Mouse (Mus musculus) neural tube, embryonic 12.5 days (tissue): ENCODE data around the gene Rab32. TPM values are rescaled to one million over a fixed set of nuclear protein-coding genes. Genes with fewer than 3 reads are reported as not detected.
"Not testable (repeated sequence)": the region's sequence is repeated elsewhere in the genome, so short reads cannot be mapped to it uniquely, and the experiment has no call there.

Experiments
- ATAC-seq: fragments of 200-750 bp; cut with Nextera tagmentation; 2 replicates; pipeline ENCODE4 v1.8.0; 2017; ENCODE audit warnings: low read depth, mild to moderate bottlenecking, moderate TSS enrichment, moderate library complexity; ENCODE audit not compliant: low FRiP score
- H3K27ac ChIP-seq: fragments of 300-500 bp; sonication (generic); 2 replicates; pipeline ENCODE4 v1.5.1; 2016
- H3K27me3 ChIP-seq: fragments of 300-500 bp; sonication (generic); replicated peaks from 2 replicates; pipeline ENCODE4 v1.6.1; 2016; ENCODE audit warnings: mild to moderate bottlenecking
- H3K36me3 ChIP-seq: fragments of 300-500 bp; sonication (generic); 2 replicates; pipeline ENCODE4 v1.6.1; 2016; ENCODE audit warnings: mild to moderate bottlenecking
- H3K4me1 ChIP-seq: fragments of 300-500 bp; sonication (generic); 2 replicates; pipeline ENCODE4 v1.6.1; 2016
- H3K4me2 ChIP-seq: fragments of 300-500 bp; sonication (generic); replicated peaks from 2 replicates; pipeline ENCODE4 v1.6.1; 2016; ENCODE audit warnings: mild to moderate bottlenecking
- H3K4me3 ChIP-seq: fragments of 300-500 bp; sonication (generic); 2 replicates; pipeline ENCODE4 v1.5.1; 2016
- H3K9ac ChIP-seq: fragments of 300-500 bp; sonication (generic); 2 replicates; pipeline ENCODE4 v1.6.1; 2016; ENCODE audit warnings: mild to moderate bottlenecking
- H3K9me3 ChIP-seq: fragments of 300-500 bp; sonication (generic); 2 replicates; pipeline ENCODE4 v1.6.1; 2016; ENCODE audit warnings: mild to moderate bottlenecking
- WGBS: fragments of 180-500 bp; shearing (Covaris S2); methylation state at CpG from one replicate; pipeline ENCODE4 v1.1.7; 2016; 5-methylcytosine and 5-hydroxymethylcytosine counted together
- polyA plus RNA-seq: library from polyadenylated mRNA; unstranded; fragments of >200 nt; fragmentation: Nextera tagmentation; extraction: Ambion mirVana; gene quantifications from 2 replicates; pipeline ENCODE4 v1.2.1, GENCODE M21; 2016

Gene Rab32
- 7.1 and 7.6 TPM in 2 replicates for polyA plus RNA-seq

DNA sequence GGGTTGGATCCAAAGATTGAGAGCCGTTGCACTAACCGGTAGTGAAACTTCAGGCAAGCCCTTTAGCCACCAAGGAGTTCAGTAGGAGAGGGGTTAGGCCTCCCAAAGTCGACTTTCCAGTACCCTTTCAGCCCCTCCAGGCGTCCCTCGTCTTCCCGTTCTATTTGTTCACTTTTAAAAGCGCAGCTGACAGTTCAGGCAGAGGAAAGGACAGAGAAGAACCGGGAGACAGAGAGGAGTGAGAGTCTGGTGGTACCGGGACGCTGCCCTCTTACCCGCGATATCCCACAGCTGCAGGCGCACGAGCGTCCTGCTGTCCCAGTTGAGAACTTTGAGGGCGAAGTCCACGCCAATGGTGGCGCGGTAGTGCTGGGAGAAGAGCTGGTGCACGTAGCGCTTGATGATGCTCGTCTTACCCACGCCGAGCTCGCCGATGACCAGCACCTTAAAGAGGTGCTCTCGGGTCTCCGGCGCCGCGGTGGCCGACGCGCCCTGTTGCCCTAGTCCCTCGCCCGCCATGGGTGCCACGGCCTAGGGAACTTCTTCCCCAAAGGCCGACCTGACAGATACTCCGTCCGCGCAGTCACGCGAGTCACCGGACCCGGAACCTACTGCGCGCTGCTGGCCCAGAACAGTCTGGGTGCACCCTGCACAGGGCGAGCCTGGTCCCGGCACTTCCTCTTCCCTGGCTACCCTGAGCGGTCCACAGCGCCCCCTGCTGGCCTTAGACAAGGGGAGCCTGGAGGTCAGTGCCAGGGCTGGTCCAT, at the start of gene Rab32:
Rab32 (minus strand) TSS at position 696 of the 767 bp plus-strand sequence.
- peak; percentile 100 for ATAC-seq

DNA sequence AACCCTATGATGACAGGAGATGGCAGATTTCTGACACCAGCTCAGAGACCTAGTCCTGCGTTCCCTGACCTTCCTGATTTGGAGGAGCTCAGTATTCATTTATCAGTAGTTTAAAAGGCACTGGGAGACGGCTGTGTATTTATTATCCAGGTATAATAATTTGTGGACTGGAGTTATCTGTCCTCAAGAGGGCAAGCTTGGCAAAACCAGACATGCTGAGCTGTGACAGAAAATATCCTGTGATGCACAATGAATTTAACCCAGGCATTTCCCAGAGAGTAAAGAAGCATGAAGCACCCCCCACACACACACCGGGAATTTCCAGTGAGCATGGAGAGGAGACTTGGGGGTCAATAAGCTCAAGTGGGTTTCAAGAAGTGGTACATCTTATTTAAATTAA, 42.7 kb upstream of the Rab32 start:
- no peak overlapping the region for H3K27ac ChIP-seq
- H3K27me3 ChIP-seq = no peaks in the 10 kb centered on the region
- H3K9ac ChIP-seq = no peak overlapping the region
- no peaks in the 10 kb centered on the region for H3K4me1 ChIP-seq
- no peak overlapping the region for H3K4me3 ChIP-seq
- WGBS = 84% methylated on average over 3 of the region's 3 CpGs
- no peaks in the 10 kb centered on the region for H3K36me3 ChIP-seq
- H3K4me2 ChIP-seq = no peak overlapping the region
- no peaks in the 10 kb centered on the region for H3K9me3 ChIP-seq
- no peak for ATAC-seq

More for the DNA sequence above, at the start of gene Rab32:
- H3K9ac ChIP-seq = peak within 1 kb of the TSS; percentile 46
- no peaks in the 10 kb centered on the region for H3K9me3 ChIP-seq
- under 1% methylated on average over 51 of the region's 51 CpGs for WGBS
- H3K4me2 ChIP-seq = peak within 1 kb of the TSS; percentile 81
- H3K4me1 ChIP-seq = no peaks in the 10 kb centered on the region
- H3K36me3 ChIP-seq = no peaks in the 10 kb centered on the region
- peak within 1 kb of the TSS; percentile 58 for H3K4me3 ChIP-seq
- H3K27me3 ChIP-seq = no peaks in the 10 kb centered on the region
- H3K27ac ChIP-seq = no peak within 1 kb of the TSS

DNA sequence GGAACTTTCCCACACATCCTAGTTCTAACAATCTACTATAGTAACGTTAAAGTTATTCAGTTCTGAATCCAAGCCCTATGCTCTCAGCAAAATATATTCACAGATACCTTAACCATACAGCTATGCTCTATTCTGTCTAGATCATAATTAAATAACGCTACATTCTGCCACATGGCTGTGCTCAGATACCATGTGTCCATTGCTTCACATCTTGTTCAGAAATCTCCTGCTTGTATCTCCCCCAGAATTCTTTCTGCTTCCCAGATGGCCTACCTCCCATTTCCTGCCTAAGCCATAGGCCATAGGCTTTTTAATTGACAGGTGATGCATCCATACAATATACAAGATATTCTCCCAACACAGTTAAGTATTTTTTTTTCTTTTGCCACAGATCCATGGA, 39.4 kb upstream of the Rab32 start:
- ATAC-seq, H3K9ac ChIP-seq, H3K27ac ChIP-seq, H3K27me3 ChIP-seq, H3K9me3 ChIP-seq, H3K4me2 ChIP-seq, H3K36me3 ChIP-seq, H3K4me3 ChIP-seq, H3K4me1 ChIP-seq: not testable (repeated sequence)
- WGBS = 92% methylated on average over 2 of the region's 2 CpGs

DNA sequence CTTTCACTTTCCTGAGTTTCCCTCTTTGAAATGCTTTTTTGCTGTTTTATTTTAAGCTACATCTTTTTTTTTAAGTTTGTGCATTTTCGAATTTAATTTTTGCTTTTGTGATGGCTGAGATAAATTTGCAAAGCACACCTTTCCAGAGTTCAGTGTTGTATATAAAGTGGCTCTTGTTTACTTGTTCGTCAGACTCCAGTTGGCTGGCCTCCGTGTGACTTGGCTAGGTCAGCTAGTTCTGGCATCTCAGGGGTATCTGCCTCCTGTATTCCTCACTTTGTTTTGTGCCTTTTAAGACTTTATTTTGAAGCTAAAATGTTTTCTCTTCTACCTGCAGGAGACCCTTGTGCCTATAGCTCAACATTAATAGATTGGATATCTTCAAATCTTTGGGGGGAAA, 22.7 kb upstream of the Rab32 start:
- Histone ChIP-seq H3K27me3 (no peaks in the 10 kb centered on the region), H3K4me1 (no peaks in the 10 kb centered on the region), H3K36me3 (no peaks in the 10 kb centered on the region), H3K9me3 (no peaks in the 10 kb centered on the region), H3K4me3 (no peak overlapping the region), H3K9ac (no peak overlapping the region), H3K27ac (no peak overlapping the region), H3K4me2 (no peak overlapping the region)
- no peak for ATAC-seq
- 88% methylated on average over 3 of the region's 3 CpGs for WGBS

DNA sequence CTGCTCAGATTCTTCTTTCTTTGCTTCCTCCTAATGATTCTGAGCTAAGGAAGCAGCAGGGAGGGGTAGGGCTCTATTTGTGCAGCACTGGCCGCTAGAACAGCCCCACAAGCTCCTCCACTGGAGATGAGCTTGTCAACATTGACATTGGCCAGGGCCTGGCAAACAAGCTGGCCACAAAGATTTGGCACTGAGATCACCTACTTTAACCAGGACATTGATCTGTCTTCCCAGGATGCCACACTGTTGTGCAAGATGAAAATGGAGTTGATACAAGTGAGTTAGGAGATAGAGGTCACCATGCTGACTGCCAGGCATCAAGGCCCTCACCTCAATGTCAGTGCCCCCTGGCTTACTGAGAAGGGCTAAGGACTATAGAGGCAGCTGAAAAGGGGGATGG, 21.8 kb upstream of the Rab32 start:
- ATAC-seq = no peak
- no peaks in the 10 kb centered on the region for H3K4me1 ChIP-seq
- 82% methylated on average over 1 of the region's 1 CpGs for WGBS
- no peaks in the 10 kb centered on the region for H3K36me3 ChIP-seq
- no peak overlapping the region for H3K4me3 ChIP-seq
- no peak overlapping the region for H3K9ac ChIP-seq
- H3K27ac ChIP-seq = no peak overlapping the region
- H3K27me3 ChIP-seq = no peaks in the 10 kb centered on the region
- no peak overlapping the region for H3K4me2 ChIP-seq
- H3K9me3 ChIP-seq = no peaks in the 10 kb centered on the region

DNA sequence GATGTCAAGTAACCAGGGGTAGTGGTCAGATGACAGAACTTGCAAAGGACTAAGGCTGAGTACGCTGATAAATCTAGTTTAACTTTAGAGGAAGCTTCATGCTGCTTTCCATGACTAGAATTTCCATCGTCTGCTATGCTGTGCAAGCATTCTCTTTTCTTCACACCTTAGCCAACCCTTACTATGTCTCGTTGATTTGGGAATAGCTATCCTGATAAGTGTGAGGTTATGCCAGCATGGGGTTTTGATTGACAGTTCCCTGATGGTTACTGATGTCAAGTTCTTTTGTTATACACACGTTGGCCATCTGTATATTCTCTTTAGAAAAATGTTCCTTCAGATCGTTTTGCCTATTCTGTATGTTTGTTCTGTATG, 259 bp upstream of the Rab32 start:
- H3K27me3 ChIP-seq = no peaks in the 10 kb centered on the region
- H3K4me2 ChIP-seq = peak overlapping the region; percentile 81
- WGBS = 43% methylated on average over 5 of the region's 5 CpGs
- H3K27ac ChIP-seq = no peak overlapping the region
- no peaks in the 10 kb centered on the region for H3K36me3 ChIP-seq
- peak overlapping the region; percentile 58 for H3K4me3 ChIP-seq
- H3K9me3 ChIP-seq = no peaks in the 10 kb centered on the region
- peak; percentile 21; the same call in 1 of the 2 replicates for ATAC-seq
- H3K9ac ChIP-seq = 0 out of 2 replicates have a peak overlapping the region, but pooled peaks have one; percentile 46
- H3K4me1 ChIP-seq = no peaks in the 10 kb centered on the region

DNA sequence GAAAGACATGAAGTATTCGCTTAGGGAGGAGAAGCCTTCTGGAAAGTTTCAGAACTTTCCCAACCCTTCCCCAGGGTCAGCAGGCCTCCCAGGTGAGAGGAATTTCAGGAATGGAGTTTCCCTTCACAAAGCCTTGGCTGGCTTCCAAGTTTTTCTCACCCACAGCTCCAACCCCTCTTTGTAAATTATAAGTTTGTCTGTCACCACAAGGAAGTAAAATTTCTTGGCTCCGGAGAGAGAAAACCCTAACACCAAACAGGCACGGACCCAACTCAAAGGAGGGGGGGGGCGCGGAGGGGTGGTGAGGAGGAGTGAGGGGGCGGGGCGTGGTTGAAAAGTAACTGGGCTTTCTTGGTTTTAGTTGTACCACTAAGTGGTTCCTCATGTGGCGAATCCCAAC, 980 bp downstream of the Rab32 start:
- no peaks in the 10 kb centered on the region for H3K4me1 ChIP-seq
- WGBS = 14% methylated on average over 8 of the region's 8 CpGs
- no peak overlapping the region for H3K9ac ChIP-seq
- no peaks in the 10 kb centered on the region for H3K36me3 ChIP-seq
- H3K4me3 ChIP-seq = peak overlapping the region; percentile 58; the same call in 1 of the 2 replicates
- H3K4me2 ChIP-seq = peak overlapping the region; percentile 81
- H3K9me3 ChIP-seq = no peaks in the 10 kb centered on the region
- H3K27ac ChIP-seq = no peak overlapping the region
- H3K27me3 ChIP-seq = no peaks in the 10 kb centered on the region
- ATAC-seq = peak; percentile 39; the same call in 1 of the 2 replicates

DNA sequence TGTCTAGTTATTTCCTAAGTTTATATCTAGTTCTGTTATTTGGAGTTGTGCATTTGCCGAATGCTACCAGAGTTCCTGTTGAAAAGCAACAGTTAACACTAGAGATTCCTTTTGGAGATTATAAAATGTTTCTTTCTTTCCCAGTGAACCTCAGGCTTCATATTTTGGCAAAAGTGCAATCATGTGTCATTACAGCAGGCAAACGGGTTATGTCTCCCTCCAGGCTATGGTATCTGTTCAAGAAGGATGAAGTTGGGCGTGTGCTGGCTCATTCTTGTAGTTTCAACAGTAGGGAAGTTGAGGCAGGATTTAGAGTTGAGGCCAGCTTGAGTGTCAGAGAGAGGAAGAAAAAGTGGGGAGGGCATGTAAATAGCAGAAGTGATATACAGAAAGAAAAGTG, 2.4 kb downstream of the Rab32 start:
- Histone ChIP-seq H3K36me3 (no peaks in the 10 kb centered on the region), H3K9me3 (no peaks in the 10 kb centered on the region), H3K27me3 (no peaks in the 10 kb centered on the region), H3K4me3 (no peak overlapping the region), H3K9ac (no peak overlapping the region), H3K4me2 (no peak overlapping the region), H3K27ac (no peak overlapping the region), H3K4me1 (no peaks in the 10 kb centered on the region)
- ATAC-seq = no peak
- 92% methylated on average over 3 of the region's 3 CpGs for WGBS

DNA sequence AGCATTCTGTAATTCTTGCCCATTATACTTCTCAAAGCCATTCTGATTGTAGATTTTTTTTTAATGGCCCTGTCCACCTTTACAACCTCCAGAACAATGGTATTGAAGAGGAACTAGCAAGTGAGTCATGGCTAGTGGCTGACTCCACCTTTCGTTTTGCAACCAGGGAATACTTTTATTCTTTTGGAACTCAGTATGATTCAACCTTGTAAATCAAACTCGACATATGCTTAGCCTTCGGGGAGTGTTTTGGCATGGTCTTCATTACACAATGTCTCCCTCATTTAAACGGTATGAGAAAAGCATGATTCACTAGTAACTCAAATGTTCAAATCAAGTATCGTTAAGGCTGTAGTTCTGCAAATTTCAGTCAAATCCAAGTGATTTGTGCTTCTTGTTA, 2.8 kb downstream of the Rab32 start:
- 88% methylated on average over 5 of the region's 5 CpGs for WGBS
- no peaks in the 10 kb centered on the region for H3K27me3 ChIP-seq
- H3K4me1 ChIP-seq = no peaks in the 10 kb centered on the region
- no peak overlapping the region for H3K27ac ChIP-seq
- H3K36me3 ChIP-seq = no peaks in the 10 kb centered on the region
- no peak for ATAC-seq
- H3K9ac ChIP-seq = no peak overlapping the region
- H3K9me3 ChIP-seq = no peaks in the 10 kb centered on the region
- no peak overlapping the region for H3K4me2 ChIP-seq
- H3K4me3 ChIP-seq = no peak overlapping the region

DNA sequence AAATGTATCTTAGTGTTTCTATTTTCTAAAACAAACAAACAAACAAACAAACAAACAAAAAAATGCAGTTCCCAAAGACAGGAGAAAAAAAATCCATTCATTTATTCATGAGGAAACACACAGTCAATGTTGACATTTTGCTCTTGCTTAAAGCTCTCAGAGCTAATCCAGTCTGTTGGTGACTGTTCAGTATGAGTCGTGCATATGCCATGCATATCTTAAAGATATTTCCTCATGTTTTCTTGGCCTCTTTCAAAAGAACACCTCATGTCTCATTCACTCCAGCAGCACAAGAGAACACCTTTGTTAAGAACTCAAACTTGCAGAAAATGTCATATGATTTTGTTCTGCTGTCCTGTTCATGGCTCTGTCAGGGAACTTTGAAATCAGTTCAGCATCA, 7.9 kb downstream of the Rab32 start:
- ATAC-seq = no peak
- no peak overlapping the region for H3K4me2 ChIP-seq
- 88% methylated on average over 1 of the region's 1 CpGs for WGBS

DNA sequence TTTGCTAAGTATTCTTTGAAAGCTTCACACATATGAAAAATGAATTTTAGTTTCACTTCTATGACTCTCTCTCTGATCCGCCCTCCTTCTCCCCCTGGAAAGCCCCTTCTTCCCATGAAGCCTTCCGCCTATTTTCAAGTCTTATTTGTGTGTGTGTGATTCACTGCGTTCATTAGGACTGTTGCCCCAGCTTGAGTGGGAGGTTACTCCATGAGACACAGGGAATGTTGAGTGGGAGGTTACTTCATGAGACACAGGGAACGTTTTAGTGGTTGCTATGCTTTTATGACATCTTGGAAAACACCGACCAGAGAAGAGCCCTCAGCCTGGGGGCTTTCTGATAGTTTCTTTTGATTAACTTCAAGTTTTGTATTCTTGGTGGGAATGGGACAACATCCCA, 11.4 kb downstream of the Rab32 start:
- Histone ChIP-seq H3K9me3 (no peaks in the 10 kb centered on the region), H3K36me3 (no peaks in the 10 kb centered on the region), H3K27me3 (no peaks in the 10 kb centered on the region), H3K27ac (no peak overlapping the region), H3K4me3 (no peak overlapping the region), H3K4me1 (no peaks in the 10 kb centered on the region), H3K9ac (no peak overlapping the region), H3K4me2 (no peak overlapping the region)
- WGBS = 82% methylated on average over 5 of the region's 5 CpGs
- ATAC-seq = no peak

More for the DNA sequence above, 7.9 kb downstream of the Rab32 start:
- no peaks in the 10 kb centered on the region for H3K9me3 ChIP-seq
- no peak overlapping the region for H3K9ac ChIP-seq
- no peaks in the 10 kb centered on the region for H3K27me3 ChIP-seq
- no peaks in the 10 kb centered on the region for H3K4me1 ChIP-seq
- H3K27ac ChIP-seq = no peak overlapping the region
- no peaks in the 10 kb centered on the region for H3K36me3 ChIP-seq
- H3K4me3 ChIP-seq = no peak overlapping the region

DNA sequence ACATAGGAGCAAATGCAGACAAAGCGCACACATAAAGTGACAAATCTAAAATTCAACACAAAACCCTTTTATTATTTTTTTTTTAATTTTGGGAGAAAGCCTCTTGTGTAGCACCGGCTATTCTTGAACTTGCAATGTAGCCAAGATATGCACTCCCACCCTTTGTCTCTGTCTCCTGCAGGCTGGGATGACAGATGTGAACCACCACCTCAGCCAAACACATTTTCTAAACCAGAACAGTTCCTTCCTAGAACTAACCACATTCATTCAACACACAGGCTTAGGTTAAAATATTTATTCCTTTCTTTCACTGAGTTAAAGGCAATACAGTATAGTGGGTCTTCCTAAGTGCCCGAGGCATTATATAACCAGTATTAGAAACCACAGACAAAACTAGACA, 13.1 kb downstream of the Rab32 start:
- Histone ChIP-seq H3K9ac (no peak overlapping the region), H3K27ac (no peak overlapping the region), H3K4me2 (no peak overlapping the region), H3K4me3 (no peak overlapping the region), H3K27me3 (no peaks in the 10 kb centered on the region), H3K36me3 (no peaks in the 10 kb centered on the region), H3K9me3 (no peaks in the 10 kb centered on the region), H3K4me1 (no peaks in the 10 kb centered on the region)
- WGBS = 95% methylated on average over 3 of the region's 3 CpGs
- no peak for ATAC-seq
